Mouse (Mus musculus) lung, adult 2 months (tissue): ENCODE measurements around the gene Adamtsl1.

Experiments used
- CTCF ChIP-seq: fragments of 200-500 bp; IDR thresholded peaks from 2 replicates; pipeline ENCODE4 v1.5.1; 2011; ENCODE audit warnings: mild to moderate bottlenecking, low read length, control low read depth; ENCODE audit not compliant: insufficient read depth
- POLR2A ChIP-seq: fragments of 200-500 bp; IDR thresholded peaks from 2 replicates; pipeline ENCODE4 v1.6.1; 2011; ENCODE audit warnings: low read depth, mild to moderate bottlenecking, control low read depth, low read length, borderline replicate concordance; ENCODE audit errors: extremely low read depth

- TF ChIP-seq CTCF, result no peak
- TF ChIP-seq POLR2A, result no peak
These were observed 560.9 kb downstream of the Adamtsl1 start for GRCm38 (mm10) chr4:86074871-86075270.
